Mouse (Mus musculus) neural tube, embryonic 12.5 days (tissue): Measurements from ENCODE around the gene Tlr9. TPM values are rescaled to one million over a fixed set of nuclear protein-coding genes. Genes with fewer than 3 reads are reported as not detected.

Experiments used
- ATAC-seq: fragments of 200-750 bp; cut with Nextera tagmentation; 2 replicates; pipeline ENCODE4 v1.8.0; 2017; ENCODE audit warnings: low read depth, mild to moderate bottlenecking, moderate TSS enrichment, moderate library complexity; ENCODE audit not compliant: low FRiP score
- H3K27ac ChIP-seq: fragments of 300-500 bp; sonication (generic); 2 replicates; pipeline ENCODE4 v1.5.1; 2016
- H3K27me3 ChIP-seq: fragments of 300-500 bp; sonication (generic); replicated peaks from 2 replicates; pipeline ENCODE4 v1.6.1; 2016; ENCODE audit warnings: mild to moderate bottlenecking
- H3K36me3 ChIP-seq: fragments of 300-500 bp; sonication (generic); 2 replicates; pipeline ENCODE4 v1.6.1; 2016; ENCODE audit warnings: mild to moderate bottlenecking
- H3K4me1 ChIP-seq: fragments of 300-500 bp; sonication (generic); 2 replicates; pipeline ENCODE4 v1.6.1; 2016
- H3K4me2 ChIP-seq: fragments of 300-500 bp; sonication (generic); replicated peaks from 2 replicates; pipeline ENCODE4 v1.6.1; 2016; ENCODE audit warnings: mild to moderate bottlenecking
- H3K4me3 ChIP-seq: fragments of 300-500 bp; sonication (generic); 2 replicates; pipeline ENCODE4 v1.5.1; 2016
- H3K9ac ChIP-seq: fragments of 300-500 bp; sonication (generic); 2 replicates; pipeline ENCODE4 v1.6.1; 2016; ENCODE audit warnings: mild to moderate bottlenecking
- H3K9me3 ChIP-seq: fragments of 300-500 bp; sonication (generic); 2 replicates; pipeline ENCODE4 v1.6.1; 2016; ENCODE audit warnings: mild to moderate bottlenecking
- WGBS: fragments of 180-500 bp; shearing (Covaris S2); methylation state at CpG from one replicate; pipeline ENCODE4 v1.1.7; 2016; 5-methylcytosine and 5-hydroxymethylcytosine counted together
- polyA plus RNA-seq: library from polyadenylated mRNA; unstranded; fragments of >200 nt; fragmentation: Nextera tagmentation; extraction: Ambion mirVana; gene quantifications from 2 replicates; pipeline ENCODE4 v1.2.1, GENCODE M21; 2016

Gene Tlr9
- polyA plus RNA-seq, 1 experiment from 2014 or later: not detected

DNA sequence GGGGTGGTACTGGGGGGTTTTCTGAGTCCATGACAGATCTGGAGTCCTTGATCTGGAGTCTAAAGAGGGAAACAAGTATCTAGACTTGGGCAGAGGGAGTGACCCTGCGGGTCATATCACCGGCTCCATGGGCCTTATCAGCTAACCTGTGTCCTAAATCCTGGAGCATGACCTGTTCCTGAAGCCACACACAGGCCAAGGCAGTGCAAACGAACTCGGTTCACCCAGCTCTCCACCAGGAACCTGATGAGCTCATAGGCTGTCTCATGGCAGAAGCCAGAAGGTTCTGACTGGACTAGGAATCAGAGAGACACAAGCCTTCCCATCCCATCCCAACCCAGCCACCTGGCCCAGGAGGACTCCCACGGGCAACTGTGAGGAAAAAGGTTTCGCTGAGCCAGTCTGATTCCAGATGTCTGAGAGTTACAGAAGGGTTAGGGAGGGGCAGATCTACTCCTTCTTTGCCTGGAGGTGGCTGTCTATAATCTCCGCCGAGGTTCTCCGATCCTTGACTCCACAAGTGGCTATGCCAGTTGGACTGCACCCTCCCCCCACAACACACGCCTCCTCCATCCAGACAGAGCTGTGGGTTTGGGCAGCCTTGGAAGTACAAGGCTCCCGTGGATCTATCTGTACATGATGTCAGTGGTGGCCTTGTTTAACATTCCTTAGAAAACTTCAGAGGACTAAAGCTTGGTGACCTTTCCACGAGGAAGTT lies 43.1 kb downstream of the Tlr9 start:
- no peak overlapping the region for H3K4me2 ChIP-seq
- H3K36me3 ChIP-seq: no peaks in the 10 kb centered on the region
- no peaks in the 10 kb centered on the region for H3K9me3 ChIP-seq
- no peak overlapping the region for H3K4me3 ChIP-seq
- ATAC-seq: no peak
- H3K9ac ChIP-seq: no peak overlapping the region
- no peak overlapping the region for H3K27ac ChIP-seq
- peaks cover 26% of the 10 kb centered on the region for H3K4me1 ChIP-seq
- no peaks in the 10 kb centered on the region for H3K27me3 ChIP-seq
- 89% methylated on average over 12 of the region's 12 CpGs for WGBS

GRCm38 (mm10) chr9:106266936-106267657 lies 44.7 kb downstream of the Tlr9 start:
- ATAC-seq: no peak
- Histone ChIP-seq H3K27ac (no peak overlapping the region), H3K9me3 (no peaks in the 10 kb centered on the region), H3K36me3 (no peaks in the 10 kb centered on the region), H3K4me3 (no peak overlapping the region), H3K27me3 (no peaks in the 10 kb centered on the region), H3K4me2 (no peak overlapping the region), H3K9ac (no peak overlapping the region), H3K4me1 (peaks cover 26% of the 10 kb centered on the region)
- WGBS: 58% methylated on average over 2 of the region's 2 CpGs

GRCm38 (mm10) chr9:106268421-106268820 lies 46.0 kb downstream of the Tlr9 start:
- H3K27me3 ChIP-seq: no peaks in the 10 kb centered on the region
- H3K4me1 ChIP-seq: peaks cover 26% of the 10 kb centered on the region
- no peak overlapping the region for H3K27ac ChIP-seq
- H3K9ac ChIP-seq: no peak overlapping the region
- no peaks in the 10 kb centered on the region for H3K9me3 ChIP-seq
- no peak for ATAC-seq
- H3K4me3 ChIP-seq: no peak overlapping the region
- H3K36me3 ChIP-seq: no peaks in the 10 kb centered on the region
- WGBS: 41% methylated on average over 4 of the region's 4 CpGs
- H3K4me2 ChIP-seq: no peak overlapping the region

GRCm38 (mm10) chr9:106269076-106269788 lies 46.8 kb downstream of the Tlr9 start:
- peak; percentile 58 for ATAC-seq
- Histone ChIP-seq H3K4me3 (no peak overlapping the region), H3K9ac (no peak overlapping the region), H3K27ac (no peak overlapping the region), H3K4me2 (no peak overlapping the region), H3K4me1 (peaks cover 26% of the 10 kb centered on the region), H3K27me3 (no peaks in the 10 kb centered on the region), H3K9me3 (no peaks in the 10 kb centered on the region), H3K36me3 (no peaks in the 10 kb centered on the region)
- 72% methylated on average over 9 of the region's 9 CpGs for WGBS

DNA sequence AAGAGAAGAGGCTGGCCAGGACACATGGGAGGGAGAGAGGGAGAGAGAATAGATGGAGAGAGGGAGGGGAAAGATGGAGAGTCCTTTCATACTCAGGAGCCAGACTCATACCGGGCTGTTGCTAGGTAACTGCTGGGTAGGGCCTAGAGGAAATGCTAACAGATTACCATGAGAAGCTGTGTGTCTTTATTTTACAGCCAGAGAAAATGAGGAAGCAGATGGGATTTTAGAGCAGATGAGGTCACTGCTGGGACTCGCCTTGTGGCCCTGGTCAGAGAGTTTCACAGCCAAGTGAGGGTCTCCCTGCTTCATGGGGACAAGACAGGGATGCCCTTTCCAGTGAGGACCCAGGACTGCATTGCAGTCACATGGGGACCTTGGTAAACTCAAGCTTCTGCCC lies 47.5 kb downstream of the Tlr9 start:
- Histone ChIP-seq H3K27ac (no peak overlapping the region), H3K27me3 (no peaks in the 10 kb centered on the region), H3K4me3 (no peak overlapping the region), H3K9me3 (no peaks in the 10 kb centered on the region), H3K36me3 (no peaks in the 10 kb centered on the region), H3K4me1 (peaks cover 26% of the 10 kb centered on the region), H3K4me2 (no peak overlapping the region), H3K9ac (no peak overlapping the region)
- peak; percentile 74 for ATAC-seq
- WGBS: 19% methylated on average over 2 of the region's 2 CpGs

DNA sequence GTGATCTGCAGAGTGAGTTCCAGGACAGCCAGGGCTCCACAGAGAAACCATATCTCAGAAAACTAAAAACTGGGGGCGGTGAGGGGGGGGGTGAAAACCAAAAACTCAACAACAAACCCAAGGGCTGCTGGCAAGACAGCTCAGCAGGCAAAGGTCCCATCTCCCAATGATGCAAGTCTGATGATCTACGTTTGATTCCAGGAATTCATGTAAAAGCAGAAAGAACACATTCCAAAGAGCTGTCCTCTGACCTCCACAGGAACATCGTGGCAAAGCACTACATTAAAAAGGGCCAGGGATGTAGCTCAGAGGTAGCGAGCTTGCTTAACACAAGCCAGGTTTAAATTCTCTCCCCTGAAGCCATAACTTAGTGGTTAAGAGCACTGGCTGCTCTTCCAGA lies 48.3 kb downstream of the Tlr9 start:
- H3K4me3 ChIP-seq: no peak overlapping the region
- no peak overlapping the region for H3K4me2 ChIP-seq
- ATAC-seq: no peak
- H3K27me3 ChIP-seq: no peaks in the 10 kb centered on the region
- H3K27ac ChIP-seq: no peak overlapping the region
- H3K9me3 ChIP-seq: no peaks in the 10 kb centered on the region
- H3K36me3 ChIP-seq: no peaks in the 10 kb centered on the region
- H3K9ac ChIP-seq: no peak overlapping the region
- peaks cover 26% of the 10 kb centered on the region for H3K4me1 ChIP-seq
- WGBS: 82% methylated on average over 4 of the region's 4 CpGs

DNA sequence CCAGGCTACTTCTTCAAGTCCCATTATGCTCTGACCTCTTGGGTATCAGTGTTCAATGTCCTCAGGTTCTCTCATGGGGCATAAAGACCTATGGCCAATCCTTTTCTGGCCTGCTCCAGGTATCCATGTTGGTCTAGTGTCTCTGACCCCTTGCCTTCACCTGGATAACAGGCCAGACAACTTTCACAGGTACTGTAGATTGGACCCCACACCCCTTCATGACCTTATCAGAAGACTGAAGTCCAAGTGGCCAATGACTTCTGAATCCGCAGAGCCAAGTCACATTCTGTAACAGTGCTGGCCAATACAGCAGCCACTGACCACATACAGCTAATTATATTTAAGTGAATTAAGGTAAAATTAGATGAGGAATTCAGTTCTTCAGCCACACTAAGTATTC lies 49.9 kb downstream of the Tlr9 start:
- Histone ChIP-seq H3K36me3 (no peaks in the 10 kb centered on the region), H3K4me3 (no peak overlapping the region), H3K4me1 (peaks cover 26% of the 10 kb centered on the region), H3K9me3 (no peaks in the 10 kb centered on the region), H3K27me3 (no peaks in the 10 kb centered on the region), H3K27ac (no peak overlapping the region), H3K9ac (no peak overlapping the region), H3K4me2 (no peak overlapping the region)
- WGBS: 92% methylated on average over 1 of the region's 1 CpGs
- ATAC-seq: no peak

DNA sequence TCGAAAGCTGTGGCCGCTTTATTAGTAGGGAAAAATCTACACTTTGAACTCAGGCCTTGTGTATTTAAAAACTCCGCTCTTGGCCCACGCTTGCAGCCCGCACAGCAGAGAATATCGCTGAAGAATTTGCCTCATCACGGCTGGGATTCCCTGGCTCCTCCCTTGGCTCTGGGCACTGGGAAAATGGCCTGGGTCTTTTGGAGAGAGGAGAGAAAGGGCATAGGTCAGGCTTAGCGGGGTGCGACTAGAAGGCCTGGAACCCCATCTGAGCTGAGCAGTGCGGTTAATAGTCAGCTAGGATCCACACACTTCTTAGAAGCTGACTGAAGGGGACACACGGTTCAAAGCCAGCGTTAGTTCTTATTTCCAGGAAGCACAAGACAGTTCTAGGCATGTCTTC lies 50.9 kb downstream of the Tlr9 start:
- Histone ChIP-seq H3K27ac (no peak overlapping the region), H3K4me3 (no peak overlapping the region), H3K4me2 (no peak overlapping the region), H3K27me3 (no peaks in the 10 kb centered on the region), H3K9me3 (no peaks in the 10 kb centered on the region), H3K4me1 (peaks cover 21% of the 10 kb centered on the region), H3K9ac (no peak overlapping the region), H3K36me3 (no peaks in the 10 kb centered on the region)
- WGBS: 89% methylated on average over 12 of the region's 12 CpGs
- no peak for ATAC-seq

DNA sequence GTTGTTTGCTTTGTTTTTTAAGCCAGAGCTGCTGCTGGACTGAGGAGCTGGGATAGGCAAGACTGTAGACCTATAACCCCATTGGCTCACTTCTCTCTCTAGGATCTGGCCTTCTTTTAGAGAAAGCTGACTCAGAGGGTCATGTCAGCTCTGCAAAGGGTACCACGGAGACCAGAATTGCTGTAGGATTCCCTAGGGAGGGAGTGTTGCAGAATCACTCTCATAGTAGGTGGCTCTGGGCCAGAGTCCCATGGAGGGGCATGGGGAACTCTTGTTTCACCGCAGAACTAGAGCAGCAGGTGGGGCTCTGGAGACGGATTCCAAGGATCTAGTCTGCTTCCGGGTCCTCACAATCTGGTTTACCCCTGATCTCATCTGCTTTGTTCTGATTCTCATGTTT lies 51.4 kb downstream of the Tlr9 start:
- 67% methylated on average over 4 of the region's 4 CpGs for WGBS
- no peaks in the 10 kb centered on the region for H3K36me3 ChIP-seq

GRCm38 (mm10) chr9:106274652-106275180 lies 52.3 kb downstream of the Tlr9 start:
- no peaks in the 10 kb centered on the region for H3K27me3 ChIP-seq
- peaks cover 7% of the 10 kb centered on the region; the same call in 1 of the 2 replicates for H3K4me1 ChIP-seq
- H3K4me2 ChIP-seq: no peak overlapping the region
- WGBS: 90% methylated on average over 8 of the region's 8 CpGs
- H3K36me3 ChIP-seq: no peaks in the 10 kb centered on the region
- H3K9ac ChIP-seq: no peak overlapping the region
- no peaks in the 10 kb centered on the region for H3K9me3 ChIP-seq
- no peak overlapping the region for H3K4me3 ChIP-seq
- ATAC-seq: no peak
- no peak overlapping the region for H3K27ac ChIP-seq

More for the DNA sequence above, 51.4 kb downstream of the Tlr9 start:
- ATAC-seq: no peak
- Histone ChIP-seq H3K4me3 (no peak overlapping the region), H3K27ac (no peak overlapping the region), H3K9ac (no peak overlapping the region), H3K27me3 (no peaks in the 10 kb centered on the region), H3K9me3 (no peaks in the 10 kb centered on the region), H3K4me2 (no peak overlapping the region), H3K4me1 (peaks cover 16% of the 10 kb centered on the region)

DNA sequence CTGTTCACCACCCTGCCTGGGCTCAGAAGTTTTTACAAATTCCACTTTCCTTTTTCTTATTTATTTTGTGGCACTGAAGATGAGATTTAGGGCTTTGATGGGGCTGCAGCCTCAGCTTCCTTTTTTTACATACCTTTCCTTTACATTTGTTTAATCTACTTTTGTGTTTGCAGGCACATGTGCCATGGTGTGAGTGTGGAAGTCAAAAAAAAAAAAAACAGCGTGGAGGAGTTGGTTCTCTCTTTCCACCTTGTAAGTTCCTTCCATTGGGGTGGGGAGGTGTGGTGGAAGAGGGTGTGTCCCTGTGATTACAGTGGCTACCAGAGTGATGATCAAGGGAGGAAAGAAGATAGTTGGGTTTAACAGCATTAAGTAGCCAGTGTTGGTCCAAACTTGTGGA lies 53.4 kb downstream of the Tlr9 start:
- no peak for ATAC-seq
- no peak overlapping the region for H3K27ac ChIP-seq
- 78% methylated on average over 1 of the region's 1 CpGs for WGBS
- peaks cover 4% of the 10 kb centered on the region; the same call in 1 of the 2 replicates for H3K4me1 ChIP-seq
- no peak overlapping the region for H3K9ac ChIP-seq
- H3K36me3 ChIP-seq: no peaks in the 10 kb centered on the region
- no peaks in the 10 kb centered on the region for H3K9me3 ChIP-seq
- H3K4me2 ChIP-seq: no peak overlapping the region
- H3K4me3 ChIP-seq: no peak overlapping the region
- H3K27me3 ChIP-seq: no peaks in the 10 kb centered on the region
